Mouse (Mus musculus): ENCODE data around the gene Trim41. TPM values are rescaled to one million over a fixed set of nuclear protein-coding genes. Genes with fewer than 3 reads are reported as not detected.

Trim41 gene
- total RNA-seq, 2 experiments from 2014 or later: 44.1 to 58.1 TPM

DNA sequence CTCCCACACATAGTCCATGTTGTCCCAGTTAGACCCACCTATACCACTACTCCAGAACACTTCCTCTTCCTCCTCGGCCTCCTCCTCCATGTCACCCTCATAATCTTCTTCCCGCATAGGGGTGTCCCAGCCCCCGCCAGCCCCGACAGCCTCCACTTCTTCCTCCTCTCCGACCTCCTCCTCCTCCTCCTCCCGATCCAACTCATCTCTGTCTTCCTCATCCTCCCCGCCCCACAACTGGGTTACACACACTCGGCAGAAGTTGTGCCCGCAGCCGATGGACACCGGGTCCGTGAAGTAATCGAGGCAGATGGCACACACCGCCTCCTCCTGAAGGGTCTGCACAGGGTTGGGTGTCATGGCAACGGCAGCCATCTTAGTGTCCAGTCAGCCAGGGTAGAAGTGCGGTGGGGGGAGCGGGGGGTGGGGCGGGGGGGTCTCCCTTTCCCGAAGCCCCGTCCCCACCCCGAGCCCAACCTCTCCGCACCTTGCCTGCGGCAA lies 822 bp downstream of the Trim41 start:
- peak; percentile 59 to 62 for DNase-seq (ENCODE audit: low spot score in 2 of 2)

DNA sequence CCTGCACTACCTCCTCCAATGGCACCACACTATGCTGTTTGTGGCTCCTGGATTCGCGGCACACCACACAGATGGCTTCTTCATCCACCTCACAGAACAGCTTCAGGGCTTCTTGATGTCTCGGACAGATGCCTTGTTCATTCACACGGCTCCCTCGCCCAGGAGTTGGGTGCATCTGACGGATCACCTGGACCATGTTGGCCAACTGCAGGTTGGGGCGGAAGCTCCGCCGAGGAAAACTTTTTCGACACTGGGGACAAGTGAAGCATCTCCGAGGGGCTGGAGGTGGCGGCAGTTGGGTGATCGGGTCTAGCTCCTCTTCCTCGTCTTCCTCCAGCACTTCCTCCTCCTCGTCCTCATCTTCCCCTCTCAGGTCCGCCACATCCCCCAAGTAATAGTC lies 1.3 kb downstream of the Trim41 start:
- peak; percentile 21 to 28 for DNase-seq (ENCODE audit: low spot score in 2 of 2)

DNA sequence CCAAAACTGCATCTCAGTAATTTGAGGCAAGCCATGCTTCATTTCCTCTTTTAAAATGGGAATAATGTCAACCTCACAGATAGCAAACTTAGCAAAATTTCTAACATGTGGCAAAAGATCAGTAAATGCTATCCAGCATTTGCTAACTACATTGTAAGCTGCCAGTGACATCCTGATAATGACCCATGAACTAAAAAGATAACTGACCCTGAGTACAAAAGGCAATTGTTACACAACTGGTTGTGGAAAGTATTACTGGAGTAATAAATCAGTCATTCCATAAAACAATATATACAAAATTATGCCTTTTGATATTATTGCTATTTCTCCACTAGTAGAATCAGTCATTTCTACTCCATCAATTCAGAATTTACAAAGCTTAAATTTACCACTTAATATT lies 3.4 kb downstream of the Trim41 start:
- DNase-seq (ENCODE audit: low spot score in 2 of 2): no peak

DNA sequence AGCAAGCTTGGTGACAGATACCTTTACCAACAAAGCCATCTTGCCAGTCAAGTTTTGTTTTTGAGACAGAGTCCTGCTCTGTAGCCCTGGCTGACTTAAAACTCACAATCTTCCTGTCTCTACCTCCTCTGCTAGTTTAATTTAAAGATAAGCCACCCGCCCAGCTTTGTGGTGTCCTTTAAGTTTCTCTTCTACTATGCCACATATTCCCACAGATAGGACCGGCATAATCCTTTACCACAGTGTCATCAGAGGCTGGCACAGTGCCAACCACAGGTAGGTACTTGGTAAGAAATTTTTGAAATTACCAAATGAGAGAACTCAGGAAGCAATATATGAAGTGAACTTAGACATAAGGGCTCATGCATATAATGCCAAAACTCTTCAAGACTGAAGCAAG lies 7.0 kb downstream of the Trim41 start:
- DNase-seq (ENCODE audit: low spot score in 2 of 2): no peak

- DNase-seq (ENCODE audit: low spot score in 2 of 2): no peak
Measured at GRCm38 (mm10) chr11:48809434-48809830, 7.7 kb downstream of the Trim41 start.

GRCm38 (mm10) chr11:48808737-48809433 lies 8.3 kb downstream of the Trim41 start:
- peak; percentile 27 to 33 for DNase-seq (ENCODE audit: low spot score in 2 of 2)

DNA sequence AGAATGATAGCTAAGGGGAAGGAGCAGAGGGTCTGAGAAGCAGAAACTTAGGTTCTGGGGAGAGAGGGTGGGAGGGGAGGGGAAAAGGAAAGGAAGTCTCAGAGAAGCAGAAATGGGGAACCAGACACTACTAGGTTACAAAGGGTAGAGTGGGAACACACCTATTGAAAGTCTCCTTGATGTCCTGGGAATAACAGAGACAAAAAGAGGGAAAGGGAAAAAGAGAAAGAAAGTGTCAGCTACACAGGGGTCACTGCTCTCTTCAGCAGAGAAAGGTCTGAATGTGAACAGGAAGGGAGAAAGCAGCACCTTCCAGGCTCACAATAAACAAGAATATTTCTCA lies 8.9 kb downstream of the Trim41 start:
- no peak for DNase-seq (ENCODE audit: low spot score in 2 of 2)

DNA sequence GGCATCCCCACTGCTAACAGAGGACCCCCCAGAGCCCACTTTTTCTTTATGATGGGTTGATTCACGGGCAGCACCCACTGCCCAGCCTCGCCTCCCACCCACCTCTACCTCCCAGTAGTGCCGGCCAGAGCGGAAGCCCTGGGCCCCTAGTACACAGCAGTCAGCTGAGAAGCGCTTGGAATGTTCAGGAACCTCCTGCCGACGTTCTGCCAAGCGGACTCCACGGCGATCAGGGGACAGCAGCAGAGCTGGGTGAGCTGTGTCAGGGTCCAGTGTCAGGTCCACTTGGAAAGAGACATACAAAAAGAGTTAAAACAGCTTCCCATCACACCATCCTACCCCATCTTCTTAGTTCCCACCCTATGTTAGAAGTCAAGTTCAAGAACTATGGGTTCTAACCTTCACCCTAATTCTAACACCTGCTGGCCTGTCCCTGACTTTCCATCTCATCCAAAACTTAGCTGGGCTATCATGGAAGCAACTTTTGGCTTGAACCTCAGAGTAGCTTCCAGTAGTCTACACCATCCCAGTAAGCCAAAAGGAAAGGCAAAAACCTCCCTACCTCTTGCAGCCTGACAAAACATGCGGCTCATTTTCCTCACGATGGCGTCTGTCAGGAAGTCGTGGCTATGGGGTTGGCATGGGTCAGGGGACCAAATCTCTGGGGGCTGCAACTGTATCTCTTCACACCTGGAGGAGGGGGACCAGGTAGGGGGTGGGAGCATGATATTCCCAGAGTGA lies 9.4 kb downstream of the Trim41 start:
- no peak for DNase-seq (ENCODE audit: low spot score in 2 of 2)

GRCm38 (mm10) chr11:48806856-48807562 lies 10.1 kb downstream of the Trim41 start:
- peak; percentile 37 to 49 for DNase-seq (ENCODE audit: low spot score in 2 of 2)

- no peak for DNase-seq (ENCODE audit: low spot score in 2 of 2)
Measured at GRCm38 (mm10) chr11:48804922-48805321, 12.2 kb downstream of the Trim41 start.

GRCm38 (mm10) chr11:48803988-48804387 lies 13.2 kb downstream of the Trim41 start:
- DNase-seq (ENCODE audit: low spot score in 2 of 2): no peak

DNA sequence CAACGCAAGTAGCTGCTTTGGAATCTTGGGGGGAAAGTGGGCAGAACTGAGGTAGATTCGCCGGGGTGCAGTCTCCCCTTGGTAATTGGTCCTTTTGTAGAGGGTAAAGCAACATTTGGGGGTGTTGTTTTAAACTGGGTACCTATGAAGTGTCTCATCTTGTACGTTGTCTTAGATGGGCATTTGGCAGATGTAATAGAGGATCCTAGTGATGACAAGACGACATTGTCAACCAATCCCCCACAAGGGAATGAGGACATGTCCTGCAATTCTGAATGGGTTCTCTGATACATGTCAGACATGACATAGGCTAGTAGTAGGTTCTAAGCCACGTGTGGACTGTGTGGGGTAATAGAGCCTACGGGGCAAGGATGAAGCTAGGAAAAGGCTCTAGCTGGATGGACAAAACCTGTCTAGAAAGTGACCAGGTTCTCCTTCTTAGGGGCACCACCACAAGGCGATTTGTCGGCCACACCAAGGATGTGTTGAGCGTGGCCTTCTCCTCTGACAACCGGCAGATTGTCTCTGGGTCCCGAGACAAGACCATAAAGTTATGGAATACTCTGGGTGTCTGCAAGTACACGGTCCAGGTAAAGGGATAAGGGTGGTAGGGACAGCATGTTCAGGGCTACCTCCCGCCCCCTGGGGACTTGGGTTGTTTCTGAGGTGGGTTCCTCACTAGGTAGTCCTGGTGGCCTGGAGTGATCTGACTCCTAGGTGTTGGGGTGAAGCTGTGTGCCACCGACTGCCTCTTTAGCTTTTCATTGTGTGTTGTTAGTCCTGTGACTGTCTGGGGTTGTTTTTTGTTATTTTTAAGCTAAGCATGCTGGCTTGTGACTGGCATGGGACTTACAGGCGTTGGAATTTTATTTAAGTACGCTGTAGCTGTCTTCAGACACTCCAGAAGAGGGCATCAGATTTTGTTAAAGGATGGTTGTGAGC lies 15.1 kb downstream of the Trim41 start:
- no peak for DNase-seq (ENCODE audit: low spot score in 2 of 2)

- peak; percentile 86 to 89 for DNase-seq (ENCODE audit: low spot score in 2 of 2)
Measured at GRCm38 (mm10) chr11:48799921-48800701, 17.0 kb downstream of the Trim41 start, which contains the start of gene Rack1. Gene Rack1, plus strand, starts transcription at chr11:48800332.

DNA sequence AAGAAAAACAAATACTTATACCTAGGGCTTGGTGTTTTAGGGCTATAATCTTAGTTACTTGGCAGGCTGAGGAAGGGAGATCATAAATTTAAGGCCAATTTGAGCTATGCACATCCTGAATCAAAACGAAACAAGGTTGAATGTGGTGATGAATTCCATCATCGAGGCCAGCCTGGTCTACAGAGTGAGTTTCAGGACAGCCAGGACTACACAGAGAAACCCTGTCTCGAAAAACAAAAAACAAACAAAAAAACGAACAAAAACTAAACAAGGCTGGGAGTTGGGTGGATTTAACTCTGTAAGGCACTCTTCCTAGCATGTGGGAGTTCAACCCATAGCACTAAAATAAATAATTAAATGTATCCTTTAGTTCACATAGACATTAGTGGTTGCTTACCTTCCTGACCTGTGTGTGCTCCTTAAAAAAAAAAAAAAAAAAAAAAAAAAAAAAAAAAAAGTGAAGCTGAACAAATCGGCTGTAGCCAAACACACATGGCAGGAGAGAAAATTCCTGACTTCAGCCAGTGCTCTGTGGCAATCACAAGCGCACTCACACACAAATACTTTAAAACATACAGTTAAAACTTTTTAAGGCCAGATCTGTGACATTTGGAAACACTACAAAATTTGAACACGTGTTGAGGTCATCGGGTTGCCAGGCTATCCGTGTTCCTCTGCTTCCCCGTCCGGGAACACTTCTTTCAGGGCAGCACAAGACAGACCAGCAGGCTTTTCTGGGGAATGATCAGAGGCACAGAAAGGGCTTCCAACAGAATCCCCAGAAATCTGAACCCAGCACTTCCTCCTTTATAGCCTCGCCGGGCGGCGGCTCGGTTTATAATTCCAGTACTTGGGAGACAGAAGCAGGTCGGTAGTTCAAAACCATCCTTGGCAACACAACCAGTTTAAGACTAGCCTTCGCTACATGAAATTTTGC lies 17.9 kb downstream of the Trim41 start:
- no peak for DNase-seq (ENCODE audit: low spot score in 2 of 2)

DNA sequence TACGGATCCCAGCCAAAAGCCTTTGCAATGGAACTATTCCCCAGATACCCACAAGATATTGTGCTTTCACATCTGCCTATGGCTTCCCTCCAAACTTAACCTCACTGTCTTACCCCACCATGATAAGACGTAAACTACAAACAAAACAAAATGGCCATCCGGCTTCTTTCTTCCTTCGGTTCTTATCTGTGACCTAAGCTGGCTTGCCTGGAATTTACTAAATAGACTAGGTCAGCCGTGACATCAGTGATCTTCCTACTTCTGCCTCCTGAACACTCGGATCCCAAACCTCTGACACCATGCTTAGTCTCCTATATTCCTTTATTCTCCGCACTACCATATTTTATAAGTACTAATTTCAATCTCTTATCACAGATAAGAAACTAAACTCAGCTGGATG lies 18.8 kb downstream of the Trim41 start:
- DNase-seq (ENCODE audit: low spot score in 2 of 2): no peak

DNA sequence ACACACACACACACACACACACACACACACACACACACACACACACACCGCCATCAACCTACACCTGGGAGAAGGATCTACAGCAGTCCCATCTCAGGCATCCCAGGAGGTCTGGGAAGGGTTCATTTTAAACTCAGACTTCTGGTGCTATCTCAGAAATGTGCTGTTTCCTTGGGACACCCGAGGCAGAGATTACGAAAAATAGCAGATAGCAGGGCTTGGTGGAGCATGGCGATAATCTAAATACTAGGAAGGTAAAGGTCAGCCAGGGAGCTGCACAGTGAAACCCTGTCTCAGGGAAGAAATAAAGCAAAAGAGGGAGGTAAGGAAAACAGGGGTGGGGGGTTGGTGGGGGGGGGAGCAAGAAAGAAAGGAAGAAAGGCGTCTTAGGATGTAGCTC lies 19.9 kb downstream of the Trim41 start:
- no peak for DNase-seq (ENCODE audit: low spot score in 2 of 2)

DNA sequence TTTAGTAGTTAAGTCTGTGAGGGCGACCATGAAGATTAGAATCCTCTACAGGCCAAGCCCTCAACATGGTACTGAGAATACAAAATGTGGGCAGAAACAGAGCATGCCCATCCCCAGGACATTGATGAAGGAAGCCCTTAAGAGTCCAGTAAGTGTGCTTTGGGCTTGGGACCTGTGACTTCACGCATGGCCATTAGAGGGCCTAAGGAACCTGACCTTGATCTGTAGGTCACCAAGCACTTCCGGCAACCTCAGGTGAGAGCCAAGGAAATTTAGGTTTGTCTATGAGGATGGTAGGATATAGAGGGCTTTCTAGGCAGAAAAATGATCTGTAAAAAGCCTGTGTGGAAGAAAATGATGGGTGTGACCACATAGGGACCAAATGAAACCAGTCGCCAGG lies 20.9 kb downstream of the Trim41 start:
- no peak for DNase-seq (ENCODE audit: low spot score in 2 of 2)

DNA sequence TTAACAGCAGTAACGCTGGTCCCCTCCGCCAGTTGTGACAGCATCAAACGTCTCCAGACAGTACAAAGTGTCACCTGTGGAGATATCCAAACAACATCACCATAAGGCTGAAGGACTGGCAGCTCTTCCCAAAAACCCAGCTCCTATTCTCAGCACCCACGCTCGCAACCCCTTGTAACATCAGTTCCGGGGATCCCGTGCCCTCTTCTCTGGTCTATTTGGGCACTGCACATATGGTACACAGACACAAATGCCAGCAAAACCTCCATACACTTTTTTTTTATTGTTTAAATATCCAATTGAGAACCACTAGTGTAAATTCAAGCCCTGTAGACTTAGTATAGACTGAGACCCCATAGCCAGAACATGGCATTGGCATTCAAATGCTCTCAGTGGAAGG lies 21.9 kb downstream of the Trim41 start:
- DNase-seq (ENCODE audit: low spot score in 2 of 2): no peak

DNA sequence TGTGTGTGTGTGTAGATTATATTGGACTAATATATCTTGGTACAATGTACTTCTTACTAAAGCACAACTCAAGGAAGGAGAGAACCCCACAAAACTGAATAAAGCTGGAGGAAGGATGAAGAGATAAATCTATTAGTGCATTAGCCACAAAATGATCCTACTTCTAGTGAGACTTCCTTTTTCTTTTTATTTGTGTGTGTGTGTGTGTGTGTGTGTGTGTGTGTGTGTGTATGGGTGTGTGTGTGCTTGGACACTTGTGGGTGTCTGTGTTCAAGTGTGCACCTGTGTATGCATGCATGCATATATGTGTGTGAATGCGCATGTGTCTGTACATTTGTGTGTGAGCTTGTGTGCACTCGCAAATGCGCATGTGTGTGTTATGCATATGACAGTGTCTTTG lies 24.0 kb downstream of the Trim41 start:
- no peak for DNase-seq (ENCODE audit: low spot score in 2 of 2)
